Mouse (Mus musculus) cerebellum, adult 2 months (tissue): ENCODE measurements around the gene Gpr61.
A peak's percentile ranks its signal among the peaks of the same experiment; 100 is the strongest.

Source experiments
- CTCF ChIP-seq: fragments of 200-500 bp; IDR thresholded peaks from 2 replicates; pipeline ENCODE4 v1.5.1; 2011; ENCODE audit warnings: low read depth, mild to moderate bottlenecking, control low read depth, low read length, moderate library complexity, borderline replicate concordance; ENCODE audit not compliant: insufficient read depth
- POLR2A ChIP-seq: fragments of 200-500 bp; IDR thresholded peaks from 2 replicates; pipeline ENCODE4 v1.6.1; 2011; ENCODE audit warnings: low read length, control low read depth, borderline replicate concordance; ENCODE audit not compliant: insufficient read depth

DNA sequence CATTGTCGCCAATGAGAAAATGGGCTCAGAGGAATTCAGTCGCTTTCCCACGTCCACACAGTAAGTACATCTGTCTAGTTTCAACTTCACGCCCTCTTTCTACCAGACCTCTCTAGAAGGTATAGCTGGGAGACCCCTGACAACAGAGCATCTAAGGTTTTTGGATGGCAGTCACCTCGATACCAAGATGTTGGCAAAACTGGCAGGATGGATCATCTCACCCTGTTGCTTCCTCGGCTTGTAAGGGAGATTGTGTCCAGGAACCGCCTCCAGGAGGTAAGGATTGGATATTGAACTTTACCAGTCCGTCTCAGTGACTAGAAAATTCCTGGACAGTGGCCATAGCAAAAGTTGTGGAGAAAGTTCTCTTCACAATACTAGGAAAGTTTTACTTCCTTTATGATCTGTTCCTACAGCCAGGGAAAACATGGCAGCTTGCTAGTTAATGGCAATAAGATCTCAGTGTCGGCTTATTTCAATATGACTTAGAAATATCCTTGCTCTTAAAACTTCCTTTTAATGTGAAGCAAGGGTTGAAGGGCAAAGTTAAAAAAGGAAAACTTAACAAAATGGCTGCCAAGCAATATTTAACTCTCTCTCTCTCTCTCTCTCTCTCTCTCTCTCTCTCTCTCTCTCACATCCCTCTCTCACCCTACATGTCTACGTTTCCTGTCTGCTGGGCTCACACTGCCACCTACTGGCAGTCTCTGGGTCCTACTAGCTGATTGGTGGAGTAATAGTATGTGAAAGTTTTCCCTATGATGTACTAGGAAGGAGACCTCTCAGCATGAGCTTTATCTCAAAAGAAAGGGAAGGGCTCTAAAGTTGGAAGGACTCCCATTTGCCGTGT is 7.1 kb downstream of the Gpr61 start:
- TF ChIP-seq CTCF (peak; percentile 93), POLR2A (no peak)
